Mouse (Mus musculus) erythroblast, embryonic 14.5 days (primary cell): Measurements from ENCODE around the gene Tpx2. TPM values are rescaled to one million over a fixed set of nuclear protein-coding genes. Genes with fewer than 3 reads are reported as not detected.

ENCODE experiments used
- H3K27me3 ChIP-seq: 2 replicates; pipeline ENCODE4 v1.6.1; 2012; ENCODE audit warnings: inconsistent platforms; ENCODE audit not compliant: control insufficient read depth
- H3K36me3 ChIP-seq: 2 replicates; pipeline ENCODE4 v1.6.1; 2012; ENCODE audit warnings: mild to moderate bottlenecking, inconsistent platforms; ENCODE audit not compliant: control insufficient read depth
- H3K4me1 ChIP-seq: 2 replicates; pipeline ENCODE4 v1.6.1; 2012; ENCODE audit warnings: inconsistent platforms; ENCODE audit not compliant: control insufficient read depth
- H3K4me3 ChIP-seq: replicated peaks from 2 replicates; pipeline ENCODE3; 2012; ENCODE audit warnings: moderate library complexity, mild to moderate bottlenecking, inconsistent platforms
- H3K9me3 ChIP-seq: 2 replicates; pipeline ENCODE4 v1.6.1; 2012; ENCODE audit warnings: low read length, inconsistent platforms, mixed read lengths; ENCODE audit not compliant: control insufficient read depth
- GATA1 ChIP-seq: IDR thresholded peaks from 2 replicates; pipeline ENCODE4 v1.6.1; 2012; ENCODE audit warnings: low read length, inconsistent platforms, mixed read lengths
- TAL1 ChIP-seq: IDR thresholded peaks from 3 replicates; pipeline ENCODE4 v1.6.1; 2012; ENCODE audit warnings: low read length, inconsistent platforms, mixed read lengths
- polyA plus RNA-seq: library from polyadenylated mRNA; stranded (reverse); fragments of >175 nt; gene quantifications from 2 replicates; pipeline ENCODE4 v1.2.3, GENCODE M21; 2012

Gene Tpx2
- polyA plus RNA-seq, 1 experiment = 4.9 TPM

- peak overlapping the region; percentile 90 for H3K4me3 ChIP-seq
- peaks cover 81% of the 10 kb centered on the region for H3K36me3 ChIP-seq
- H3K4me1 ChIP-seq = peaks cover 80% of the 10 kb centered on the region
- H3K9me3 ChIP-seq = no peaks in the 10 kb centered on the region
- TF ChIP-seq TAL1 (no peak), GATA1 (no peak)
- H3K27me3 ChIP-seq = no peaks in the 10 kb centered on the region
These were observed 21.3 kb upstream of the Tpx2 start for GRCm38 (mm10) chr2:152826481-152826880.

GRCm38 (mm10) chr2:152827321-152828010 is 20.3 kb upstream of the Tpx2 start:
- Histone ChIP-seq H3K9me3 (no peaks in the 10 kb centered on the region), H3K36me3 (peaks cover 71% of the 10 kb centered on the region), H3K4me1 (peaks cover 77% of the 10 kb centered on the region), H3K4me3 (peak overlapping the region; percentile 90), H3K27me3 (no peaks in the 10 kb centered on the region)
- TF ChIP-seq TAL1 (no peak), GATA1 (no peak)

- H3K4me1 ChIP-seq = peaks cover 76% of the 10 kb centered on the region
These were observed 19.8 kb upstream of the Tpx2 start for GRCm38 (mm10) chr2:152828011-152828370.

DNA sequence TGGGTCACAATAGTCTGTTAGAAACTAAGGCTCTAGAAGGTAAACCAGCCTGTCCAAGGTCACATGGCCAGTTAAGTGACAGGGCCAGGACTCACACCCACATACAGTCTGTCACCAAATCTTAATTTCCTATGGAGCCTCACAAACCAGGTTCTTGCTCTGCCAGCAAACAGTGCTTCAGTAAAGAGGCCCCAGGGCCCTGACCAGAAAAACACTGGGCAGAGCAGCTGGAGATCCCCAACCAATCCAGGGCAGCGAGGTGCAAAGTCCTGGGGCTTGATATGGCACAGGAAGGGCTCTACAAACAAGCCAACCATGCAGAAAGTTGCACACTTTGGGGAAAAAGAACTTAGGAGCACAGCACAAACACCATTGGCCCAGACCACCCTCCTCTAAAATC is 19.2 kb upstream of the Tpx2 start:
- Histone ChIP-seq H3K4me3 (peak overlapping the region; percentile 90), H3K4me1 (peaks cover 78% of the 10 kb centered on the region)
- no peak for TF ChIP-seq TAL1
- TF ChIP-seq GATA1 = no peak

More at GRCm38 (mm10) chr2:152828011-152828370, 19.8 kb upstream of the Tpx2 start:
- no peaks in the 10 kb centered on the region for H3K27me3 ChIP-seq
- TF ChIP-seq TAL1 (no peak), GATA1 (no peak)
- peaks cover 67% of the 10 kb centered on the region for H3K36me3 ChIP-seq
- H3K9me3 ChIP-seq = no peaks in the 10 kb centered on the region
- H3K4me3 ChIP-seq = peak overlapping the region; percentile 90

DNA sequence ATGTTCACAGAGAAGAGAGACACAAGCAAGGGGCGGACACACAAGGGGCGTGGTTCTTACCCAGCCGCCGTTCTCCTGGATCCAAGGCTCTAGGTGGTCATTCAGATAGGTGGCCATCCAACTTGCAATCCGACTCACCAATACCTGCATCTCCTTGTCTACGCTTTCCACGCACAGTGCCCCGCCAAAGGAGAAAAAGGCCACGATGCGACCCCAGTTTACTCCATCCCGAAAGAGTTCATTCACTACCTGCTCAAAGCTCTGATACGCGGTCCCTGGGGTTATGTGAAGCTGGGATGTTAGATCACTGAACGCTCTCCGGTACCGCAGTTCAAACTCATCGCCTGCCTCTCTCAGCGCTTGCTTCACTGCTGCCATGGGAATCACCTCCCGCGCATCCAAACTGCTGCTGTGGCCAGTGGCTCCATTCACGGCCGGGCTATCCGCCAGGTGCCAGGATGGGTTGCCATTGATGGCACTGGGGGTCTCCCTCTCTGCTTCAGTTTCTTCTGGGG is 18.3 kb upstream of the Tpx2 start:
- Histone ChIP-seq H3K36me3 (peaks cover 55% of the 10 kb centered on the region), H3K4me3 (peak overlapping the region; percentile 90), H3K9me3 (no peaks in the 10 kb centered on the region), H3K4me1 (peaks cover 78% of the 10 kb centered on the region), H3K27me3 (no peaks in the 10 kb centered on the region)
- TF ChIP-seq GATA1 (no peak), TAL1 (no peak)

More for the DNA sequence above, 19.2 kb upstream of the Tpx2 start:
- Histone ChIP-seq H3K9me3 (no peaks in the 10 kb centered on the region), H3K36me3 (peaks cover 64% of the 10 kb centered on the region), H3K27me3 (no peaks in the 10 kb centered on the region)

GRCm38 (mm10) chr2:152830021-152830921 is 17.5 kb upstream of the Tpx2 start:
- peaks cover 46% of the 10 kb centered on the region for H3K36me3 ChIP-seq
- TF ChIP-seq TAL1 (no peak), GATA1 (no peak)
- H3K4me3 ChIP-seq = peak overlapping the region; percentile 90
- no peaks in the 10 kb centered on the region for H3K9me3 ChIP-seq
- H3K4me1 ChIP-seq = peaks cover 75% of the 10 kb centered on the region
- H3K27me3 ChIP-seq = no peaks in the 10 kb centered on the region

DNA sequence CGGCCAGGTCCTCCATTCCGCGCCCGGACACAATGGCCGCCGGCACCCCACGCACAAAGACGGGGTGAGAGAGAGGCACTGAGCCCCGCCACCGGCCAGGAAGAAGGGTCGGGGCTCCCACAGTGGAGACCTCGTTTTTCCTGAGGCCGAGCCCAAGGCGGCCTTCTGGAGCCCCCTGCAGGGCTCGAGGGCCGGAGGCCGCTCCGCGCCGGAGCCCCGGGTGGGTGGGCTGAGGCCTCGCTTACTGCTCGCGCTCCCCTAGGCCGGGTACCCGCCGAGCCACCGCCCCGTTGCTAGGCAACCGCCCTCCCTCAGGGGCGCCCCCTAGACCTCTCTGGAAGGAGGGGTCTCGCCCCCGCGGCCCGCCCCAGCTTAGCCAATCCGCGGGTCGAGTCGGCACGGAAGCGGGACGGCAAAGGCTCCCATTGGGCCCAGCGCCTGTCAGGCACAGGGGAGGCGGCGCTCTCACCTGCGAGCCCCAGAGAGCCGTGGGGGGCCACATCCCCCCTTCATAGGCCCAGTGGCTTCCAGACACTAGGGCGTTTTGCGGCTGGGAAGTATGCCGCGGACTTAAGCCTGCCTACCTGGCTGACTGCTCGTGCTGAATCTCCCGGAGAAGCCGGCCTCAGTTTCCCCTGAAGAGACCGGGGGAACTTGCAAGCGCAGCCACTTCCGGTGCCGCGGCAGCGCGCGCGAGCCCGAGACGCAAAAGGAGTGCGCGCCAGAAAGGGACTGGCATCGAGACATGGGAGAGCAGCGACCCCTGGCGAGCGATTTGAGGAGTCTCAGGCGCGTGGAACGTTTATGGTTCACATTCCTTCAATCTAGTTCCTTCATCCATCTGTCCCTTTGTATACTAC is 16.5 kb upstream of the Tpx2 start, which contains the start of gene Bcl2l1:
Gene Bcl2l1, minus strand, starts transcription at position 710 of the 860 bp plus-strand sequence.
- peaks cover 37% of the 10 kb centered on the region for H3K36me3 ChIP-seq
- no peaks in the 10 kb centered on the region for H3K9me3 ChIP-seq
- H3K4me1 ChIP-seq = peaks cover 65% of the 10 kb centered on the region
- TF ChIP-seq TAL1 (no peak), GATA1 (no peak)
- H3K27me3 ChIP-seq = no peaks in the 10 kb centered on the region
- H3K4me3 ChIP-seq = peak within 1 kb of the TSS; percentile 90

DNA sequence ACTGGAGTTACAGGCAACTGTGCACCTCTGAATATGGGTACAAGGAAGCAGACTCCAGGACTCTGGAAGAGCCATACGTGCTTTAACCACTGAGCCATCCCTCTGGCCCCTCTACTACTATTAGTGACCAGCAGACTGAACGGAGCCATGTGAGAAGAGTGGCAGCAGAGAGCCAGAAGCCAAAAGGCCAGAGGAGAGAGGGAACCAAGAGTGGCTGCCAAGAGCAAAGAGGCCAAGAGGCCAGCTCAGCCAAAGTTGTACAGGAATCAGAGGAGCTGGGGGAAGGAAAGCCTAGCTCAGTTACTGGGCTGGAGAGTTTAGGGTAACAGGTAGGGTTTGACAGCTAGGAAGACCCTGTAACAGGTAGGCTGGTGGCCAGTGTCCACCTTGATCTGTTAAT is 8.5 kb upstream of the Tpx2 start:
- TF ChIP-seq GATA1 = no peak
- no peak for TF ChIP-seq TAL1
- no peak overlapping the region for H3K4me3 ChIP-seq
- no peaks in the 10 kb centered on the region for H3K9me3 ChIP-seq
- peaks cover 13% of the 10 kb centered on the region for H3K4me1 ChIP-seq
- no peaks in the 10 kb centered on the region for H3K36me3 ChIP-seq
- no peaks in the 10 kb centered on the region for H3K27me3 ChIP-seq
